Mouse (Mus musculus) ES-E14 (cell line): ENCODE results near the gene Zfp865.

Experiments
- HCFC1 ChIP-seq: IDR thresholded peaks from 2 replicates; pipeline ENCODE4 v1.6.1; 2012; ENCODE audit warnings: low read length, inconsistent platforms, borderline replicate concordance; ENCODE audit not compliant: insufficient read depth
- ZNF384 ChIP-seq: IDR thresholded peaks from 2 replicates; pipeline ENCODE4 v1.6.1; 2012; ENCODE audit warnings: low read depth, low read length, inconsistent platforms

GRCm38 (mm10) chr7:4993347-4993998 lies 26.7 kb upstream of the Zfp865 start:
- TF ChIP-seq ZNF384: no peak
- no peak for TF ChIP-seq HCFC1
